Mouse (Mus musculus) MEL (cell line): ENCODE results near the gene Onecut3. TPM values are rescaled to one million over a fixed set of nuclear protein-coding genes. Genes with fewer than 3 reads are reported as not detected.

ENCODE experiments used
- DNase-seq: peaks from one replicate; pipeline ENCODE4 v3.0.0; 2011; ENCODE audit warnings: low read depth, low spot score
- H3K27ac ChIP-seq: 2 replicates; pipeline ENCODE4 v1.5.1; 2012; ENCODE audit warnings: low read depth, mild to moderate bottlenecking, control low read depth, low read length, moderate library complexity; ENCODE audit not compliant: control insufficient read depth
- H3K27me3 ChIP-seq, 2 experiments: fragments of 150-350 bp in 1 of 2; sonication (generic) in 1 of 2; 2 replicates each; pipeline ENCODE4 v1.6.1; 2012; ENCODE audit warnings: low read length in 2 of 2, mild to moderate bottlenecking in 2 of 2, improper control_type of control experiment in 1 of 2, moderate library complexity in 1 of 2; ENCODE audit not compliant: insufficient read depth in 2 of 2, control insufficient read depth in 1 of 2
- H3K36me3 ChIP-seq, 2 experiments: 2 replicates each; pipeline ENCODE4 v1.6.1; 2012 to 2014; ENCODE audit warnings: low read length in 2 of 2, improper control_type of control experiment in 1 of 2, inconsistent platforms in 1 of 2, mild to moderate bottlenecking in 1 of 2; ENCODE audit not compliant: insufficient read depth in 2 of 2, control insufficient read depth in 1 of 2
- H3K4me1 ChIP-seq, 2 experiments: fragments of 150-350 bp in 1 of 2; sonication (generic) in 1 of 2; 2 replicates each; pipeline ENCODE4 v1.6.1; 2012; ENCODE audit warnings: low read length in 2 of 2, improper control_type of control experiment in 1 of 2, mild to moderate bottlenecking in 1 of 2; ENCODE audit not compliant: insufficient read depth in 2 of 2, control insufficient read depth in 1 of 2
- H3K4me3 ChIP-seq, 2 experiments: fragments of 150-350 bp in 1 of 2; sonication (generic) in 1 of 2; 2 replicates each; pipeline ENCODE4 v1.5.1; 2012; ENCODE audit warnings: low read depth in 2 of 2, low read length in 2 of 2, mild to moderate bottlenecking in 2 of 2, moderate library complexity in 2 of 2, control low read depth in 1 of 2, improper control_type of control experiment in 1 of 2; ENCODE audit not compliant: control insufficient read depth in 1 of 2, insufficient read depth in 1 of 2
- H3K79me2 ChIP-seq: 2 replicates; pipeline ENCODE4 v1.6.1; 2012; ENCODE audit warnings: mild to moderate bottlenecking, low read length, moderate library complexity; ENCODE audit not compliant: control insufficient read depth, poor library complexity, insufficient read depth
- H3K9ac ChIP-seq: 2 replicates; pipeline ENCODE4 v1.6.1; 2012; ENCODE audit warnings: low read depth, mild to moderate bottlenecking, control low read depth, low read length, moderate library complexity; ENCODE audit not compliant: control insufficient read depth, poor library complexity, severe bottlenecking
- H3K9me3 ChIP-seq: fragments of 150-350 bp; sonication (generic); replicated peaks from 2 replicates; pipeline ENCODE4 v1.6.1; 2012; ENCODE audit warnings: mild to moderate bottlenecking, low read length, improper control_type of control experiment, moderate library complexity; ENCODE audit not compliant: insufficient read depth
- CHD1 ChIP-seq: IDR thresholded peaks from 2 replicates; pipeline ENCODE4 v1.6.1; 2012; ENCODE audit warnings: low read depth, mild to moderate bottlenecking, inconsistent platforms, low read length, improper control_type of control experiment
- CHD2 ChIP-seq: IDR thresholded peaks from 2 replicates; pipeline ENCODE4 v1.6.1; 2011; ENCODE audit warnings: low read length, improper control_type of control experiment
- CTCF ChIP-seq, 3 experiments: IDR thresholded peaks in 2 of 3; conservative IDR thresholded peaks in 1 of 3; 2 replicates each; pipeline ENCODE4 v1.5.1; 2011 to 2012; ENCODE audit warnings: low read length in 3 of 3, low read depth in 2 of 3, mild to moderate bottlenecking in 2 of 3, improper control_type of control experiment in 1 of 3, inconsistent platforms in 1 of 3, mixed read lengths in 1 of 3, moderate library complexity in 1 of 3; ENCODE audit not compliant: control insufficient read depth in 1 of 3, insufficient read depth in 1 of 3, poor library complexity in 1 of 3, severe bottlenecking in 1 of 3
- E2F4 ChIP-seq: IDR thresholded peaks from 2 replicates; pipeline ENCODE4 v1.6.1; 2011; ENCODE audit warnings: low read depth, low read length, improper control_type of control experiment, borderline replicate concordance
- ELF1 ChIP-seq: IDR thresholded peaks from 2 replicates; pipeline ENCODE4 v1.6.1; 2014; ENCODE audit warnings: low read depth, mild to moderate bottlenecking, inconsistent platforms, low read length, improper control_type of control experiment, moderate library complexity
- GABPA ChIP-seq: IDR thresholded peaks from 2 replicates; pipeline ENCODE4 v1.6.1; 2012; ENCODE audit warnings: low read depth, mild to moderate bottlenecking, inconsistent platforms, low read length, improper control_type of control experiment, moderate library complexity
- HCFC1 ChIP-seq: IDR thresholded peaks from 2 replicates; pipeline ENCODE4 v1.6.1; 2012; ENCODE audit warnings: low read depth, mild to moderate bottlenecking, inconsistent platforms, low read length, improper control_type of control experiment, moderate library complexity
- MAZ ChIP-seq: IDR thresholded peaks from 2 replicates; pipeline ENCODE4 v1.6.1; 2012; ENCODE audit warnings: low read depth, mild to moderate bottlenecking, inconsistent platforms, low read length, improper control_type of control experiment
- MYB ChIP-seq: IDR thresholded peaks from 2 replicates; pipeline ENCODE4 v1.6.1; 2011; ENCODE audit warnings: mild to moderate bottlenecking, low read depth, low read length, improper control_type of control experiment
- MYC ChIP-seq: IDR thresholded peaks from 2 replicates; pipeline ENCODE4 v1.6.1; 2011; ENCODE audit warnings: low read depth, mild to moderate bottlenecking, low read length, improper control_type of control experiment, moderate library complexity
- RAD21 ChIP-seq: IDR thresholded peaks from 2 replicates; pipeline ENCODE4 v1.6.1; 2011; ENCODE audit warnings: mild to moderate bottlenecking, low read depth, low read length, improper control_type of control experiment
- SIN3A ChIP-seq: IDR thresholded peaks from 2 replicates; pipeline ENCODE4 v1.6.1; 2012; ENCODE audit warnings: low read length, improper control_type of control experiment, inconsistent platforms
- SMC3 ChIP-seq: IDR thresholded peaks from 2 replicates; pipeline ENCODE4 v1.6.1; 2011; ENCODE audit warnings: low read depth, low read length, improper control_type of control experiment
- TAL1 ChIP-seq: IDR thresholded peaks from 2 replicates; pipeline ENCODE4 v1.6.1; 2012; ENCODE audit warnings: mild to moderate bottlenecking, inconsistent platforms, low read length, moderate library complexity, mixed read lengths
- TCF12 ChIP-seq: IDR thresholded peaks from 2 replicates; pipeline ENCODE4 v1.6.1; 2014; ENCODE audit warnings: low read depth, mild to moderate bottlenecking, inconsistent platforms, low read length, improper control_type of control experiment, moderate library complexity
- ZKSCAN1 ChIP-seq: IDR thresholded peaks from 2 replicates; pipeline ENCODE4 v1.6.1; 2012; ENCODE audit warnings: low read depth, mild to moderate bottlenecking, inconsistent platforms, low read length, improper control_type of control experiment, moderate library complexity
- ZMIZ1 ChIP-seq: IDR thresholded peaks from 2 replicates; pipeline ENCODE4 v1.6.1; 2012; ENCODE audit warnings: low read depth, mild to moderate bottlenecking, inconsistent platforms, low read length, improper control_type of control experiment, moderate library complexity
- ZNF384 ChIP-seq: IDR thresholded peaks from 2 replicates; pipeline ENCODE4 v1.6.1; 2012; ENCODE audit warnings: low read depth, mild to moderate bottlenecking, inconsistent platforms, low read length, improper control_type of control experiment
- polyA plus RNA-seq, 2 experiments: library from polyadenylated mRNA; stranded (reverse) in 1 of 2; unstranded in 1 of 2; fragments of >175 nt in 1 of 2; fragments of >200 nt in 1 of 2; gene quantifications; 2 replicates each; pipeline versions ENCODE4 v1.2.1 to v1.2.4; 2012; ENCODE audit warnings: low replicate concordance in 2 of 2, low read depth in 1 of 2; ENCODE audit not compliant: insufficient read length in 2 of 2, insufficient read depth in 1 of 2, missing spikeins in 1 of 2
- total RNA-seq: library from RNA; depleted of rRNA; stranded (reverse); fragments of 300-350 nt; gene quantifications from 2 replicates; pipeline ENCODE4 v1.2.3, GENCODE M21; 2012

Gene Onecut3
- total and polyA plus RNA-seq, 3 experiments: not detected

DNA sequence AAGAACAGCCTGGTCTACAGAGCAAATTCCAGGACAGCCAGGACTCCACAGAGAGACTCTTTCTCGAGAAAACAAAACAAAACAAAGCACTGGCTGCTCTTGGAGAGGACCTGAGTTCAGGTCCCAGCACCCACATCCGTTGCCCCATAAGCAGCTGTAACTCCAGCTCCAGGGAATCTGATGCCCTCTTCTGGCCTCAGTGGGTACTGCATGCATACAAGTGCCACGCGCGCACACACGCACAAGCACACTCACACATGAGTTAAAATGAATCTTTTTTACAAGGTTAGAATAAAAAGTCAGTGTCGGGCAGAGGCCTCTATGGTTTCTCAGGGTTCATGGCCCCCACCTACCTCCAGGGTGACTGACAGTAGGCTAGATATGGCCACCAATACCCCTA lies 28.7 kb downstream of the Onecut3 start:
- H3K36me3 ChIP-seq: no peaks in the 10 kb centered on the region
- no peak overlapping the region for H3K9ac ChIP-seq
- TF ChIP-seq SMC3: peak; percentile 50
- TF ChIP-seq CTCF (IDR thresholded peaks at IDR 0.05 in 2 of 3, conservative IDR thresholded peaks at IDR 0.05 in 1 of 3; ENCODE audit: control insufficient read depth in 1 of 3, insufficient read depth in 1 of 3, low read depth in 2 of 3, low read length in 3 of 3, poor library complexity in 1 of 3, severe bottlenecking in 1 of 3): peak; percentile 57 to 68 (median 60)
- no peak for TF ChIP-seq E2F4
- TF ChIP-seq MAZ: no peak
- no peak for TF ChIP-seq ELF1
- TF ChIP-seq RAD21: peak; percentile 7
- H3K9me3 ChIP-seq: no peaks in the 10 kb centered on the region; the same call in 1 of the 2 replicates
- H3K27ac ChIP-seq: no peak overlapping the region
- no peaks in the 10 kb centered on the region for H3K4me1 ChIP-seq
- no peak overlapping the region for H3K4me3 ChIP-seq
- peak; percentile 57 for DNase-seq
- H3K79me2 ChIP-seq: no peaks in the 10 kb centered on the region
- 0 out of 4 replicates have a peak, but pooled peaks cover 0 to 1% of the 10 kb centered on the region in 2 experiments for H3K27me3 ChIP-seq

- Histone ChIP-seq H3K27me3 (0 out of 4 replicates have a peak, but pooled peaks cover 0 to 1% of the 10 kb centered on the region in 2 experiments), H3K4me3 (no peak overlapping the region), H3K9ac (no peak overlapping the region), H3K9me3 (no peaks in the 10 kb centered on the region; the same call in 1 of the 2 replicates), H3K27ac (no peak overlapping the region), H3K36me3 (no peaks in the 10 kb centered on the region), H3K4me1 (no peaks in the 10 kb centered on the region)
- DNase-seq: no peak
- TF ChIP-seq MYC (no peak), ZMIZ1 (no peak), CHD2 (no peak), ZKSCAN1 (no peak)
- TF ChIP-seq, all 39 proteins: peak for 0
- H3K79me2 ChIP-seq: no peaks in the 10 kb centered on the region
Measured at GRCm38 (mm10) chr10:80526172-80526571, 31.5 kb downstream of the Onecut3 start.

DNA sequence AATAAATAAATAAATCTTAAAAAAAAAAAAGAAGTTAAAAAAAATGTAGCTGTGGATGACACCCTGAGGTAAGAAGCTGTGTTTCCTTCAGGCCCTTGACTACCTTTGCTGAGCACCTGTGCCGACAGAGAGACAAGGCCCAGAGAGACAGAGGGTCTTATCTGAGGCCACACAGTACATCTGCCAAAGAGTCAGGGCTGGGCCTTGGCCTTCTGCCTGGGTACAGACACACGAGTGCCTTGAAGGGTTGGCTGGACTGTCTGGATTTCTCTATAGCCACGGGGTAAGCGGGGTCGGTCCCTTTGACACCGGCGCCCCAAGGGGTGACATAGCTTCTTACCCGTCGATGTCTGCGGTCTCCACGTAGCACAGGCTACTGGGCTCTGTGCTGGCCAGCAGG lies 38.1 kb downstream of the Onecut3 start:
- no peaks in the 10 kb centered on the region for H3K9me3 ChIP-seq
- TF ChIP-seq GABPA (no peak), HCFC1 (no peak), TAL1 (peak; percentile 26; the same call in 1 of the 2 replicates), TCF12 (peak; percentile 43; the same call in 1 of the 2 replicates), SIN3A (no peak), ZNF384 (peak; percentile 33; the same call in 1 of the 2 replicates), MYB (no peak), CHD1 (no peak)
- no peak overlapping the region for H3K9ac ChIP-seq
- no peaks in the 10 kb centered on the region for H3K27me3 ChIP-seq
- H3K4me3 ChIP-seq: no peak overlapping the region
- H3K36me3 ChIP-seq: peaks cover 0 to 9% of the 10 kb centered on the region in 2 experiments; a peak in 2 of 4 replicates
- peaks cover 5 to 24% of the 10 kb centered on the region in 2 experiments; a peak in 3 of 4 replicates for H3K4me1 ChIP-seq
- DNase-seq: peak; percentile 43
- H3K79me2 ChIP-seq: no peaks in the 10 kb centered on the region
- no peak overlapping the region for H3K27ac ChIP-seq
